Mouse (Mus musculus): ENCODE data around the gene Tmem100. TPM values are rescaled to one million over a fixed set of nuclear protein-coding genes. Genes with fewer than 3 reads are reported as not detected.

Gene Tmem100
- 1 to 10 TPM; 1.9 to 3.9 (median 3.3) TPM for total RNA-seq (2022)

- no peak for DNase-seq
These were observed at the start of gene Tmem100 for GRCm38 (mm10) chr11:90029841-90030398. TSS of gene Tmem100 (plus strand) at chr11:90030348.

- no peak for DNase-seq
These were observed 47.2 kb upstream of the Tmem100 start for GRCm38 (mm10) chr11:89982918-89983317.

DNA sequence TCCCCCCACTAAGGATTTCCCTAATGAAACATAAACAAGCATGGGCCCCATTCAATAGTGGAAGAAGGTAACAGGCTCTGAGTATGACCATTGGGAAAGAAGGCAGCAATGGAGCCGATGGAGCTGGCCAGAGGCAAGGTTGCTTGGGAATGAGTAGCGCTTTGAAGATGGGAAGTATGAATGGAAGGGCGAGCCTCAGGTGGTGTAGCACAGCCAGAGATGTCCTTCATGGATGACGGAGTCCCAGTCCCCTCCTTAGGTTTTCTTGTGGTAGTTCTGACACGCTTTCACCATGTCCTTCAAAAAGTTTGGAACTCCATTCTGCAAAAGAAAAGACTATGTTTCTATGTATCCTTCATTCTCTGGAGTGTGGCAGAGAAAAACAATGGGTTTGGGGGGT is 45.7 kb upstream of the Tmem100 start:
- DNase-seq: no peak

DNA sequence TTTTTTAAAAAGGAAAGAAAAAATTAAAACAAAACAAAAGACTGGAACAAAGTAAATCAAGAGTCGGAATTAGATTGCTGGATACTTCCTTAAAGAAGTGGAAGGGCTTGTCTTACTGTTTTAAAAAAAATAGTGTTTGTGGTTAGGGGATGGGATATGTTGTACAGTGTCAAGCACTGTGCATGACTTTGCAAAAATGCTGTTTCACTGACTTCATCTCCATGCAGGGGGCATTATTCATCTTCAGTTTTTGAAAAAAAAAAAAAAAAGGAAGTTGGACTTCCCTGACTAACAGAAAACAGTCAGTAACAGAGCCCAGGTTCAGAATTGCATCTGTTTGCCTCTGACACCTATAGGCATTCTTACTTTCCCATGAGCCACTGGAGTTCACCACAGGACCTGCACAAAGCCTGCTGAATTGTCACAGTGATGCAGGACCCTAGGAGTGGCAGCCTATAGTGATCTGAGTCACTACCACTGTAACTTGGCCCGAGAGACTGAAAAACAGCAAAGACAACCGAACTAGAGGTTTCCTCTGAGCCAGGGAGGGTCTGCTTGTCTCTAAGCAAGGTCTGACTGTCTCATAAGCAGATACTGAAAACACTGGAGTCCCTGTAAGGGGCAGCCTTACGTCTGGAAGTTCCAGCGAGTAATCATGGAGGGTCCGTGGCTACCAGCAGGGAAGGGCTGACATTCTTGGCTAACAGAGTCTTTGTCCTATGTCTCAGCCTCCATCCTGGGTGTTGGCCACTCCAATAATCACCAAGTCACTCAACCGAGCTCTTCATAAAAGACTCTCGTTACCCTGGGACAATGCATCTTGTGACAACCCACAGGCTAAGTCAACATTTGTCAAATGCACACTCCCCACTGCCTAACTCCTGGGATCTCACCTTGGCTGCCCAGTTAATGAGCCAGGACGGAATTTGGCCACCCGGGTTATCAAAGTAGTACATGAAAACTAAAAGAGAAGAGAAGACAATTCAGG is 44.7 kb upstream of the Tmem100 start:
- DNase-seq: no peak

GRCm38 (mm10) chr11:89986516-89986915 is 43.6 kb upstream of the Tmem100 start:
- DNase-seq: no peak

GRCm38 (mm10) chr11:89988936-89989589 is 41.1 kb upstream of the Tmem100 start:
- peak; percentile 24 for DNase-seq

DNA sequence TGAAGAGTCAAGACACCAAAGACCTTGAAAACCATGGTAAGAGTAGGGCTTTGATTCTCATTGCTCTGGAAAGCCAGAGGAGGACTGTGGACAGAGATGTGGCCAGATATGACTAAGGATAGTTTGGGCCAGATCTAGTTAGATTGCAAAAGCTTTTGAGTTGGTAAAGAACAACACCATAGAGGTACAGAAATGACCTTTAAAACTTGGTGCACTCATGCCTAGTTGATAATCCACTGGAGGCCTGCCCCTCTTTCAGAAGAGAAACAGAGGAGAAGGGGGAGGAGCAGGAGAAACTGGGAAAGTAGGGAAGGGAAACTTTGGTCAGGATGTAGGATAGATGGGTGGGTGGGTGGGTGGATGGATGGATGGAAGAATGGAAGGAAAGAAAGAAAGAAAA is 38.5 kb upstream of the Tmem100 start:
- no peak for DNase-seq

GRCm38 (mm10) chr11:89994706-89995105 is 35.4 kb upstream of the Tmem100 start:
- DNase-seq: no peak

GRCm38 (mm10) chr11:89995596-89995995 is 34.6 kb upstream of the Tmem100 start:
- DNase-seq: no peak

GRCm38 (mm10) chr11:89996406-89996805 is 33.7 kb upstream of the Tmem100 start:
- DNase-seq: no peak

- DNase-seq: no peak
These were observed 33.3 kb upstream of the Tmem100 start for GRCm38 (mm10) chr11:89996856-89997255.

GRCm38 (mm10) chr11:89998996-89999770 is 31.0 kb upstream of the Tmem100 start:
- no peak for DNase-seq

GRCm38 (mm10) chr11:90000666-90001065 is 29.5 kb upstream of the Tmem100 start:
- DNase-seq: no peak

- DNase-seq: no peak
These were observed 28.5 kb upstream of the Tmem100 start for GRCm38 (mm10) chr11:90001396-90002230.

DNA sequence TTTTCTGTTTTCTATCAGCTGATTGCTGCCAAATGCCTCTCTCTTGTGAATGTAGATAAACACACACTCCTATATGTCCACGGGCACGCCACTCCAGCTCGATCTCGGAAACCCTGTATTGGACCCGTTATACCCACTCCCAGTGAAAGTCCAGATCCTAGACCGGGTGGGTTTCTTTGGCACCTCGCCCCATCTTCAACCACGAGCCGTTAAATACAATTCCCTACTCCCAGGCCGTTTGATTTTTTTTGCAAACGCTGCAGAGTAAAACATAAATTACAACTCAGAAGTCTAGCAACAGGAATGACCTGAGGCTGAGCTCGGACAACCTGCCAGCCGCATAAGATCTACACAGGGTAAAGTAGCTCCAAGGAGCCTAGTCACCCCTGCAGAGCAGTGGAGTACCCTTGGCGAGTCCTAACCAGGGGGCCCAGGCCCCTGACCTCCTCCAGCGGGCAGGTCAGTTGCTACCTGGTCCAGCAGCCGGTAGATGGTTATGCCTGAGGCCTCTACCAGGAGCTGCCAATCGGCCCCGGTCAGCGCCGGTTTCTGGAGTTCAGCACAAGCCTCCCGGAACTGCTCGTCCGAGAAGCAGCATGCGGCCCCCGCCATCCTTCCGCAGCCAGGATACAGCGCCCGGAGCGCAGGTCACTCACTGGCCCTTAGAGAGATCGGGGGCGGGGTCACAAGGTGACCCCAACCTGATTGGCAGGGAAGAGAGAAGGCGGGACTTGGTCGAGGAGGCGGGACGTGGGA is 27.7 kb upstream of the Tmem100 start, which contains the start of gene Pctp:
Pctp (minus strand) TSS at position 664 of the 756 bp plus-strand sequence.
- peak; percentile 82 for DNase-seq

GRCm38 (mm10) chr11:90002987-90003348 is 27.2 kb upstream of the Tmem100 start:
- no peak for DNase-seq

DNA sequence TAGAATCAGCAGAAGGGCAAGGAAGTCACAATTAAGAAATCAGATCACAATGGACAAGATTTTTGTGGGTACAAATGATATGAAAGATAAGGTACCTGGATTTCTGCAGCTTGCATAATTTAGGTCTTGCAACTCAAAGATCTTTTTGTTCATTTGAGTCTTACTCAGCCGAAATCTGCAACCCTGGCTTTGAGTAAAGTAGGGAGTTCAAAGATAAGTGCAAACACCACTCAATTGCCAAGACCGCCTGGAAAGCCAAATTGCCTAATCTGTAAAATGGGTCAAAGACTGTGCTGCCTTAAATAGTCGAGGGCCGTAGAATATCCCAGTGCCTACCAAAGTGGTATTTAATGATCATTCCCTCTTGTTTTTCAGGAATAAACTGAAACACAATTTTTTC is 26.8 kb upstream of the Tmem100 start:
- DNase-seq: no peak

DNA sequence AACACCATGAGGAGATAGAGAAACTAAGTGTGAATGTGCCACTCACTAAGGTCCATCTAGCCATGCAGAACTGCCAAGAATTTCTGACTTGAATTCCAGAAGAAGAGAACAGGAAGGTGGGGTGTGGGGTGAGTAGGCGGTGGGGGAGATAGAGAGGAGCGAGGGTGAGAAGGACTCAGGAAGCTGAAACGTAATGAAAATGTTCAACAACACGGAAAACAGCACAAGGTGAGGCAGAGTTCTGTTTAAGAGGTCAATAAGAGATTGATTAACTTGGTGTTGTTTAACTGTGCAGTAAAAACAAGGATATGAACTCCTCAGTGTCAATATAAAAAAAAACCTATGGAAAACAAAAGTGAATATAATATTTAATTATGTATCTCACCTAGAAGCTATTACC is 24.0 kb upstream of the Tmem100 start:
- DNase-seq: no peak

DNA sequence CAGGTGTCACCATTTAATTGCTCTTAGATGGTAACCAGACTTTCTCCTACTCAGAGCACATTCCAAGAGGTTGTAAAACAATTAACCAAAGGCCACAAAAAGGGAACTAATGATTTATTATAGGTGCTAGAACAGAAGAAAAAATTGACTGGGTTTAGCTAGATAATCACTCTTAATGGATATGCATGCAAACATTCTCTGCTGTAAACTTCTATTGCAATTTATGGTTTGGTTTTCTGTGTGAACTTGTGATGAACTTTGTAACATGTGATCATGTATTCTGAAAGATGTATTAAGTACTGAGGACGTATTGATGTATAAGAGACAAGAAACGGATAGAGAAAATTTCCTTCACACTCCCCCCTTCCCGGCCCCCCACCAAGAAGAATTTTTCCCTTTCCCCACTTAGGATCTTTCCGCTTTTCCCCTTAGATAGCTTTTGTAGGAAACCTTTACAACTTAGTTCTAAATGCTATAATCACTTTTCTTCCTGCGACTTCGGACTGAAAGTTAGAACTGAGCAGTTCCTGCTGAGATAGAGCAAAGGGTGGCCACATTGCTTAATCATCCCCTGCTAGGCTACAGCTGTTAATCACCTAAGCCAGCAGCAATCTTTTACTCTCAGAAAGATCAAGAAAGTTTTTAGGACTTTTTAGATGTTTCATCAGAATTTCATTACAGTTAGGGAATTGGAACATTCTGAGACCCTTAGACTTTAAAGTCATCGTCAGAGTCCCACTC is 22.2 kb upstream of the Tmem100 start:
- no peak for DNase-seq

DNA sequence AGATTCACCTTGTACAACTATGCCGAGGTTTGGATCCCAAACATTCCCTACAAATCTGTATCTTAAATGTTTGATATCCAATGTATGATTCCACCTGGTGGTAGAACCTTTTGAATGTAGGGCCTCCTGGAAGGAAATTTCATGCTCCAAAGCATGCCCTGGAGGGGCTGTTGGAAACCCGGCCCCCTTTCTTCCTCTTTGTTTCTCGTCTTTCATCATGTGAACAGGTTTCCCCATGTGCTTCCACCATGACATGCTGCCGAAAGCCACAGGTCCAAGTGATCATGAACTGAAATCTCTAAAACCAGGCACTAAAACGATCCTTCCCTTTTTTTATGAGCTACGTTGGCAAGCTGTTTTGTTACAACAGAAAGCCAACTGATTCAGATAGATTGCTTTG is 16.5 kb upstream of the Tmem100 start:
- DNase-seq: no peak

Measured in adrenal gland, adult 8-10 months (tissue).